Mouse (Mus musculus): ENCODE measurements around the gene Ngp. TPM values are rescaled to one million over a fixed set of nuclear protein-coding genes. Genes with fewer than 3 reads are reported as not detected.

The Ngp gene
- total RNA-seq, 2 experiments from 2014 or later = not detected

GRCm38 (mm10) chr9:110448857-110449617, 29.5 kb downstream of the Ngp start:
- H3K27ac ChIP-seq = no peak overlapping the region
- H3K4me3 ChIP-seq = no peak overlapping the region
- DNase-seq (ENCODE audit: low spot score in 2 of 2) = peak; percentile 76 to 83
- TF ChIP-seq CTCF (conservative IDR thresholded peaks at IDR 0.05) = peak; percentile 79

GRCm38 (mm10) chr9:110452523-110452922, 33.0 kb downstream of the Ngp start:
- no peak for TF ChIP-seq CTCF (conservative IDR thresholded peaks at IDR 0.05)

GRCm38 (mm10) chr9:110457926-110458325, 38.4 kb downstream of the Ngp start:
- DNase-seq (ENCODE audit: low spot score in 2 of 2) = no peak

More at GRCm38 (mm10) chr9:110452523-110452922, 33.0 kb downstream of the Ngp start:
- Histone ChIP-seq H3K27ac (no peak overlapping the region), H3K4me3 (no peak overlapping the region)
- DNase-seq (ENCODE audit: low spot score in 2 of 2) = no peak

GRCm38 (mm10) chr9:110459145-110459727, 39.7 kb downstream of the Ngp start:
- TF ChIP-seq CTCF (conservative IDR thresholded peaks at IDR 0.05) = no peak

More at GRCm38 (mm10) chr9:110457926-110458325, 38.4 kb downstream of the Ngp start:
- Histone ChIP-seq H3K27ac (no peak overlapping the region), H3K4me3 (no peak overlapping the region)
- no peak for TF ChIP-seq CTCF (conservative IDR thresholded peaks at IDR 0.05)

GRCm38 (mm10) chr9:110460884-110461815, 41.6 kb downstream of the Ngp start:
- no peak for DNase-seq (ENCODE audit: low spot score in 2 of 2)
- H3K27ac ChIP-seq = no peak overlapping the region
- no peak overlapping the region for H3K4me3 ChIP-seq
- TF ChIP-seq CTCF (conservative IDR thresholded peaks at IDR 0.05) = no peak

More at GRCm38 (mm10) chr9:110459145-110459727, 39.7 kb downstream of the Ngp start:
- Histone ChIP-seq H3K27ac (peak overlapping the region; percentile 23; the same call in 1 of the 2 replicates), H3K4me3 (no peak overlapping the region)
- no peak for DNase-seq (ENCODE audit: low spot score in 2 of 2)

GRCm38 (mm10) chr9:110462321-110462720, 42.8 kb downstream of the Ngp start:
- TF ChIP-seq CTCF (conservative IDR thresholded peaks at IDR 0.05) = no peak
- no peak for DNase-seq (ENCODE audit: low spot score in 2 of 2)
- Histone ChIP-seq H3K4me3 (no peak overlapping the region), H3K27ac (no peak overlapping the region)

- no peak for DNase-seq (ENCODE audit: low spot score in 2 of 2)
- Histone ChIP-seq H3K4me3 (no peak overlapping the region), H3K27ac (no peak overlapping the region)
- no peak for TF ChIP-seq CTCF (conservative IDR thresholded peaks at IDR 0.05)
These were observed 44.5 kb downstream of the Ngp start for GRCm38 (mm10) chr9:110463983-110464591.

GRCm38 (mm10) chr9:110465336-110465735, 45.8 kb downstream of the Ngp start:
- Histone ChIP-seq H3K27ac (no peak overlapping the region), H3K4me3 (no peak overlapping the region)
- no peak for TF ChIP-seq CTCF (conservative IDR thresholded peaks at IDR 0.05)
- DNase-seq (ENCODE audit: low spot score in 2 of 2) = no peak

- peak; percentile 66 for TF ChIP-seq CTCF (conservative IDR thresholded peaks at IDR 0.05)
These were observed 46.6 kb downstream of the Ngp start for GRCm38 (mm10) chr9:110466179-110466578.

More at GRCm38 (mm10) chr9:110466179-110466578, 46.6 kb downstream of the Ngp start:
- no peak for DNase-seq (ENCODE audit: low spot score in 2 of 2)
- H3K4me3 ChIP-seq = no peak overlapping the region
- H3K27ac ChIP-seq = no peak overlapping the region

Other genes with a start within 250 kb of the Ngp start
- gene Cspg5, start 176.0 kb upstream of the Ngp start, total RNA-seq (2021) = 100 to 1,000 TPM; 277 to 278 TPM
- gene Elp6, start 114.6 kb upstream of the Ngp start, total RNA-seq (2021) = 10 to 100 TPM; 14.8 to 14.9 TPM
- gene Scap, start 86.5 kb upstream of the Ngp start, total RNA-seq (2021) = 10 to 100 TPM; 93.4 to 95.0 TPM
- 10 to 100 TPM; 57.2 to 57.8 TPM for gene Ptpn23, start 11.5 kb upstream of the Ngp start, total RNA-seq (2021)
- 10 to 100 TPM; 22.0 to 25.4 TPM for gene Klhl18, start 56.9 kb downstream of the Ngp start, total RNA-seq (2021)
- gene Kif9, start 57.2 kb downstream of the Ngp start, total RNA-seq (2021) = 1 to 10 TPM; 3.5 to 3.7 TPM
- 10 to 100 TPM; 50.9 to 64.9 TPM for gene Setd2, start 112.8 kb downstream of the Ngp start, total RNA-seq (2021)
- gene Nradd, start 204.7 kb downstream of the Ngp start, total RNA-seq (2021) = 1 to 10 TPM; 1.9 to 3.4 TPM
- 10 to 100 TPM; 17.7 to 18.0 TPM for gene Nbeal2, start 234.4 kb downstream of the Ngp start, total RNA-seq (2021)
- 10 to 100 TPM; 50.2 to 66.0 TPM for gene Ccdc12, start 236.8 kb downstream of the Ngp start, total RNA-seq (2021)